Mouse (Mus musculus) urinary bladder, postnatal 25 days (tissue): ENCODE measurements around the gene Tmem29.
"Not testable (repeated sequence)": the region's sequence is repeated elsewhere in the genome, so short reads cannot be mapped to it uniquely, and the experiment has no call there.

Experiments used
- DNase-seq: peaks from one replicate; pipeline ENCODE4 v3.0.0; 2022; ENCODE audit warnings: low spot score

The Tmem29 gene

GRCm38 (mm10) chrX:150458766-150459350, at the start of gene Tmem29:
TSS of gene Tmem29 (minus strand) at chrX:150459154.
- peak; percentile 80 for DNase-seq

- DNase-seq, result no peak
Measured at GRCm38 (mm10) chrX:150508696-150509095, 49.7 kb upstream of the Tmem29 start.

GRCm38 (mm10) chrX:150487811-150488210, 28.9 kb upstream of the Tmem29 start:
- DNase-seq, result not testable (repeated sequence)

- DNase-seq, result not testable (repeated sequence)
Measured at GRCm38 (mm10) chrX:150486314-150487030, 27.5 kb upstream of the Tmem29 start.

- DNase-seq, result peak; percentile 81
Measured at GRCm38 (mm10) chrX:150477854-150478780, 19.2 kb upstream of the Tmem29 start.

- DNase-seq, result no peak
Measured at GRCm38 (mm10) chrX:150471416-150471815, 12.5 kb upstream of the Tmem29 start.

GRCm38 (mm10) chrX:150468266-150468665, 9.3 kb upstream of the Tmem29 start:
- no peak for DNase-seq

- DNase-seq, result not testable (repeated sequence)
Measured at GRCm38 (mm10) chrX:150466817-150467216, 7.9 kb upstream of the Tmem29 start.

- no peak for DNase-seq
Measured at GRCm38 (mm10) chrX:150460143-150460542, 1.2 kb upstream of the Tmem29 start.

- peak; percentile 8 for DNase-seq
Measured at GRCm38 (mm10) chrX:150459411-150459927, 515 bp upstream of the Tmem29 start.

GRCm38 (mm10) chrX:150458136-150458535, 818 bp downstream of the Tmem29 start:
- no peak for DNase-seq

GRCm38 (mm10) chrX:150440505-150441338, 18.2 kb downstream of the Tmem29 start:
- peak; percentile 28 for DNase-seq

- no peak for DNase-seq
Measured at GRCm38 (mm10) chrX:150436373-150436772, 22.6 kb downstream of the Tmem29 start.

- no peak for DNase-seq
Measured at GRCm38 (mm10) chrX:150435367-150435766, 23.6 kb downstream of the Tmem29 start.

- no peak for DNase-seq
Measured at GRCm38 (mm10) chrX:150413505-150413904, 45.4 kb downstream of the Tmem29 start.
